Mouse (Mus musculus) CH12.LX (cell line): ENCODE measurements at regions not wholly inside any gene's neighbourhood (a gene's known extent, or its start where the extent isn't known, plus 50 kb on each side); places are given as distances from the start of the nearest gene placed in this dataset.

Experiments used
- DNase-seq: peaks from one replicate; pipeline ENCODE4 v3.0.0-alpha.2; 2013; ENCODE audit errors: extremely low read depth
- H3K27ac ChIP-seq: 2 replicates; pipeline ENCODE4 v1.5.1; 2012; ENCODE audit warnings: low read depth, mild to moderate bottlenecking, control low read depth, moderate library complexity; ENCODE audit not compliant: insufficient read depth
- H3K27me3 ChIP-seq: replicated peaks from 2 replicates; pipeline ENCODE3; 2012; ENCODE audit warnings: inconsistent platforms
- H3K36me3 ChIP-seq, 2 experiments: replicated peaks in 1 of 2; 2 replicates each; pipeline versions ENCODE3 to v1.6.1; 2012; ENCODE audit warnings: inconsistent platforms in 1 of 2, low read length in 1 of 2, mild to moderate bottlenecking in 1 of 2, mixed read lengths in 1 of 2, moderate library complexity in 1 of 2; ENCODE audit not compliant: control insufficient read depth in 1 of 2, insufficient read depth in 1 of 2
- H3K4me1 ChIP-seq, 2 experiments: 2 replicates each; pipeline ENCODE4 v1.6.1; 2012; ENCODE audit warnings: inconsistent platforms in 1 of 2, moderate library complexity in 1 of 2; ENCODE audit not compliant: insufficient read depth in 2 of 2, control insufficient read depth in 1 of 2
- H3K4me2 ChIP-seq: 2 replicates; pipeline ENCODE4 v1.6.1; 2012; ENCODE audit warnings: low read depth, mild to moderate bottlenecking, control low read depth; ENCODE audit not compliant: poor library complexity, insufficient read depth, severe bottlenecking
- H3K4me3 ChIP-seq, 3 experiments: fragments of 150-350 bp in 1 of 3; sonication (generic) in 1 of 3; replicated peaks in 1 of 3; 2 replicates each; pipeline versions ENCODE3 to v1.5.1; 2011 to 2012; ENCODE audit warnings: low read depth in 2 of 3, low read length in 2 of 3, mild to moderate bottlenecking in 2 of 3, moderate library complexity in 2 of 3, control low read depth in 1 of 3, improper control_type of control experiment in 1 of 3, inconsistent platforms in 1 of 3, mixed read lengths in 1 of 3; ENCODE audit not compliant: poor library complexity in 1 of 3
- H3K79me2 ChIP-seq: replicated peaks from 2 replicates; pipeline ENCODE4 v1.6.1; 2012; ENCODE audit warnings: mild to moderate bottlenecking, moderate library complexity; ENCODE audit not compliant: control insufficient read depth, poor library complexity, insufficient read depth, severe bottlenecking; ENCODE audit errors: extremely low read depth
- H3K9ac ChIP-seq: 2 replicates; pipeline ENCODE4 v1.6.1; 2012; ENCODE audit warnings: low read depth, mild to moderate bottlenecking, control low read depth, moderate library complexity; ENCODE audit not compliant: insufficient read depth
- H3K9me3 ChIP-seq: replicated peaks from 2 replicates; pipeline ENCODE3; 2012; ENCODE audit warnings: low read length, inconsistent platforms, mixed read lengths
- CHD1 ChIP-seq: IDR thresholded peaks from 2 replicates; pipeline ENCODE4 v1.6.1; 2012; ENCODE audit warnings: low read depth, low read length, improper control_type of control experiment, inconsistent platforms
- CTCF ChIP-seq, 2 experiments: IDR thresholded peaks in 1 of 2; conservative IDR thresholded peaks in 1 of 2; 2 replicates each; pipeline ENCODE4 v1.5.1; 2011 to 2012; ENCODE audit warnings: low read depth in 2 of 2, low read length in 2 of 2, improper control_type of control experiment in 1 of 2, inconsistent platforms in 1 of 2, mild to moderate bottlenecking in 1 of 2, moderate library complexity in 1 of 2
- ELF1 ChIP-seq: IDR thresholded peaks from 2 replicates; pipeline ENCODE4 v1.6.1; 2014; ENCODE audit warnings: low read depth, mild to moderate bottlenecking, inconsistent platforms, low read length, improper control_type of control experiment
- HCFC1 ChIP-seq: IDR thresholded peaks from 2 replicates; pipeline ENCODE4 v1.6.1; 2012; ENCODE audit warnings: low read depth, mild to moderate bottlenecking, inconsistent platforms, low read length, improper control_type of control experiment
- IRF4 ChIP-seq: IDR thresholded peaks from 2 replicates; pipeline ENCODE4 v1.6.1; 2014; ENCODE audit warnings: low read depth, mild to moderate bottlenecking, inconsistent platforms, low read length, improper control_type of control experiment
- KAT2A ChIP-seq: IDR thresholded peaks from 2 replicates; pipeline ENCODE4 v1.6.1; 2012; ENCODE audit warnings: low read length, improper control_type of control experiment, inconsistent platforms; ENCODE audit not compliant: insufficient replicate concordance
- MAFK ChIP-seq: IDR thresholded peaks from 2 replicates; pipeline ENCODE4 v1.6.1; 2011; ENCODE audit warnings: low read length, improper control_type of control experiment; ENCODE audit not compliant: insufficient replicate concordance
- MYC ChIP-seq: IDR thresholded peaks from 2 replicates; pipeline ENCODE4 v1.6.1; 2011; ENCODE audit warnings: low read depth, mild to moderate bottlenecking, improper control_type of control experiment, low read length
- POLR2A ChIP-seq: IDR thresholded peaks from 2 replicates; pipeline ENCODE4 v1.6.1; 2011; ENCODE audit warnings: low read depth, mild to moderate bottlenecking, improper control_type of control experiment, low read length
- POLR2AphosphoS2 ChIP-seq: IDR thresholded peaks from 2 replicates; pipeline ENCODE4 v1.6.1; 2011; ENCODE audit warnings: low read depth, low read length, improper control_type of control experiment
- SMC3 ChIP-seq: IDR thresholded peaks from 2 replicates; pipeline ENCODE4 v1.6.1; 2011; ENCODE audit warnings: low read depth, low read length, improper control_type of control experiment
- TBP ChIP-seq: conservative IDR thresholded peaks from 2 replicates; pipeline ENCODE4 v1.6.1; 2011; ENCODE audit warnings: low read depth, low read length, improper control_type of control experiment
- TCF12 ChIP-seq: IDR thresholded peaks from 2 replicates; pipeline ENCODE4 v1.6.1; 2014; ENCODE audit warnings: low read depth, mild to moderate bottlenecking, inconsistent platforms, low read length, improper control_type of control experiment
- UBTF ChIP-seq: IDR thresholded peaks from 2 replicates; pipeline ENCODE4 v1.6.1; 2012; ENCODE audit warnings: low read depth, mild to moderate bottlenecking, inconsistent platforms, low read length, improper control_type of control experiment, moderate library complexity
- USF1 ChIP-seq: IDR thresholded peaks from 2 replicates; pipeline ENCODE4 v1.6.1; 2014; ENCODE audit warnings: low read depth, mild to moderate bottlenecking, inconsistent platforms, low read length, improper control_type of control experiment
- USF2 ChIP-seq: conservative IDR thresholded peaks from 2 replicates; pipeline ENCODE4 v1.6.1; 2011; ENCODE audit warnings: low read depth, low read length, improper control_type of control experiment
- ZC3H11A ChIP-seq: IDR thresholded peaks from 2 replicates; pipeline ENCODE4 v1.6.1; 2012; ENCODE audit warnings: low read depth, mild to moderate bottlenecking, inconsistent platforms, low read length, improper control_type of control experiment
- ZKSCAN1 ChIP-seq: IDR thresholded peaks from 2 replicates; pipeline ENCODE4 v1.6.1; 2012; ENCODE audit warnings: low read depth, inconsistent platforms, low read length, improper control_type of control experiment, borderline replicate concordance
- ZMIZ1 ChIP-seq: IDR thresholded peaks from 2 replicates; pipeline ENCODE4 v1.6.1; 2012; ENCODE audit warnings: low read depth, mild to moderate bottlenecking, inconsistent platforms, low read length, improper control_type of control experiment
- ZNF384 ChIP-seq: IDR thresholded peaks from 2 replicates; pipeline ENCODE4 v1.6.1; 2012; ENCODE audit warnings: low read depth, low read length, improper control_type of control experiment, inconsistent platforms
- dilution Hi-C: fragments of 300-500 bp; cut with MboI; formaldehyde crosslinking; loops from 2 replicates; pipeline ENCODE4 v1.14.3; 2020; ENCODE audit warnings: low sequenced_read_pairs; ENCODE audit not compliant: extremely low pct_unique_long_range_greater_than_20kb, extremely low pct_ligation_motif_present
- in situ Hi-C: fragments of 300-500 bp; cut with MboI; formaldehyde crosslinking; loops from 3 replicates; pipeline ENCODE4 v1.14.3; 2019; ENCODE audit warnings: low sequenced_read_pairs, low pct_ligation_motif_present, low pct_unique_long_range_greater_than_20kb, mixed read lengths

DNA sequence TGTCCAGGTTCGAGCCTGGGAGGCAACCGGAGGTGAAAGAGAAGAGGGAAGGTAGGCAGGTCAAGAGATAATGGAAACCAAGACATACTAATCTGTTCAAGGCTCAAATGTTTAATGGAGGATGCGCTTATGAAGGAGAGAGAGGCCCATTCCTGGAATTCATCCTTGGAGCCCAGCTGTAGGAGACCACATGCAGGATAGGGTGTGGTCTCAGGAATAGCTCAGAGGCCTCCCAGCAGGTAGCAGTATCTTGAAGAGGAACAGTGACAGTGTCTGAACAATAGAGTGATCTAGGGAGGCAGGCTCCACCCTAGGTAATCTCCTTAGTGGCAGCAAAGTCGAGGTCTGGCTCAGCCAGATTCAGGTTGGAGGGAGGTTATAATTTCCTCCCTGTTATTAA is 243.3 kb downstream of the Impad1 start:
- H3K4me2 ChIP-seq = no peak overlapping the region
- H3K79me2 ChIP-seq = no peaks in the 10 kb centered on the region
- H3K27me3 ChIP-seq = no peaks in the 10 kb centered on the region
- dilution Hi-C loops = no loop called here
- DNase-seq = no peak
- no peaks in the 10 kb centered on the region for H3K4me1 ChIP-seq
- no peak overlapping the region for H3K27ac ChIP-seq
- in situ Hi-C loops = no loop called here
- no peak overlapping the region for H3K9ac ChIP-seq
- H3K36me3 ChIP-seq = no peaks in the 10 kb centered on the region
- TF ChIP-seq KAT2A = no peak
- TF ChIP-seq CHD1 = no peak
- TF ChIP-seq ZKSCAN1 = no peak
- no peak for TF ChIP-seq USF2
- no peak for TF ChIP-seq UBTF
- no peak for TF ChIP-seq IRF4
- TF ChIP-seq ELF1 = no peak
- no peak for TF ChIP-seq SMC3
- no peak for TF ChIP-seq HCFC1
- no peak for TF ChIP-seq POLR2A
- no peaks in the 10 kb centered on the region for H3K9me3 ChIP-seq
- no peak overlapping the region for H3K4me3 ChIP-seq

DNA sequence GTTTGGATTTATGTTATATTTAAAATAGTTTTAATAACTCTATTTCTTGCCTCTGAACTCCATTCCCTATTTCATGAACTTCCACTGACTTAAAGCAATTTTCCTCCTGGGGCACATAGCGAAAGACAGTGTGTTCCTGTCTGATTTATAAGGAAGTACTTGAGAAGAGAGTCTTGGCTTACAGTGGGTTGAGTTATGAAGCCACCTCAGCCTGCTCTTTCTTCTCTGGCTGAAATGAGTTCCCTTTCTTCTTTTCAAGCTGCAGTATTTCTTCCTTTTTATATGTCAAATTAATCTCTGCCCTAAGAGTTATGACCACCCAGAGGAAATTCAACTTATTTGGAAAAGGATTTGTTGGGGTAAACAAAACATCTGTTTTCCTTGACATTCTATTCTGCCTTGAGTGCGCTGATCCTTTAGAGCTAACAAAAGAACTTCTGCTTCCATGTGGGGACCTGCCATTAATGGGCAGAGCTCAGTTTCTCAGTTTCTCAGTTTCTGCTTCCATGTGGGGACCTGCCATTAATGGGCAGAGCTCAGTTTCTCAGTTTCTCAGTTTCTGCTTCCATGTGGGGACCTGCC is 255.9 kb downstream of the Impad1 start:
- H3K36me3 ChIP-seq = no peaks in the 10 kb centered on the region
- TF ChIP-seq POLR2AphosphoS2 = no peak
- no peak for TF ChIP-seq MYC
- TF ChIP-seq ZC3H11A = no peak
- no peak for TF ChIP-seq ZNF384
- no peak for TF ChIP-seq TCF12
- no peak for TF ChIP-seq ZKSCAN1
- TF ChIP-seq MAFK = no peak
- TF ChIP-seq ZMIZ1 = no peak
- no peak for TF ChIP-seq USF1
- no peak for TF ChIP-seq TBP
- TF ChIP-seq KAT2A = no peak
- no peak for TF ChIP-seq CTCF (conservative IDR thresholded peaks at IDR 0.05 in 1 of 2, IDR thresholded peaks at IDR 0.05 in 1 of 2; ENCODE audit: low read depth in 2 of 2, low read length in 2 of 2)
- TF ChIP-seq, all 38 proteins: peak for 0
- Histone ChIP-seq H3K27ac (no peak overlapping the region), H3K4me3 (no peak overlapping the region), H3K27me3 (no peaks in the 10 kb centered on the region), H3K9ac (no peak overlapping the region), H3K4me2 (no peak overlapping the region), H3K79me2 (no peaks in the 10 kb centered on the region), H3K4me1 (no peaks in the 10 kb centered on the region), H3K9me3 (no peaks in the 10 kb centered on the region)
- no peak for DNase-seq
- in situ Hi-C loops = no loop called here
- dilution Hi-C loops = no loop called here
